Mouse (Mus musculus): ENCODE measurements around the gene Nup160. TPM values are rescaled to one million over a fixed set of nuclear protein-coding genes. Genes with fewer than 3 reads are reported as not detected.
A peak's percentile ranks its signal among the peaks of the same experiment; 100 is the strongest.

The Nup160 gene
- polyA plus RNA-seq, 1 experiment, result 52.3 TPM

GRCm38 (mm10) chr2:90739327-90739726 lies 62.3 kb downstream of the Nup160 start:
- Histone ChIP-seq H3K27ac (ENCODE audit: insufficient read depth, low read length) (no peak overlapping the region), H3K4me3 (ENCODE audit: insufficient read depth, low read length) (no peak overlapping the region), H3K4me1 (ENCODE audit: control insufficient read depth, insufficient read depth, low read length) (no peaks in the 10 kb centered on the region; the same call in 1 of the 2 replicates)
- TF ChIP-seq CTCF (IDR thresholded peaks at IDR 0.05; ENCODE audit: borderline replicate concordance, insufficient read depth, low read length), result no peak

- TF ChIP-seq POLR2A (IDR thresholded peaks at IDR 0.05; ENCODE audit: low read depth, low read length), result no peak
- TF ChIP-seq CTCF (IDR thresholded peaks at IDR 0.05; ENCODE audit: borderline replicate concordance, insufficient read depth, low read length), result no peak
- H3K4me1 ChIP-seq (ENCODE audit: control insufficient read depth, insufficient read depth, low read length), result no peaks in the 10 kb centered on the region; the same call in 1 of the 2 replicates
- H3K4me3 ChIP-seq (ENCODE audit: insufficient read depth, low read length), result no peak overlapping the region
- H3K27ac ChIP-seq (ENCODE audit: insufficient read depth, low read length), result no peak overlapping the region
Observed at GRCm38 (mm10) chr2:90739921-90740320, 62.9 kb downstream of the Nup160 start.

GRCm38 (mm10) chr2:90744285-90745052 lies 67.5 kb downstream of the Nup160 start:
- peak overlapping the region; percentile 81 for H3K27ac ChIP-seq (ENCODE audit: insufficient read depth, low read length)
- H3K4me3 ChIP-seq (ENCODE audit: insufficient read depth, low read length), result peak overlapping the region; percentile 51
- TF ChIP-seq POLR2A (IDR thresholded peaks at IDR 0.05; ENCODE audit: low read depth, low read length) (0 out of 2 replicates have a peak, but pooled peaks have one; percentile 26), CTCF (IDR thresholded peaks at IDR 0.05; ENCODE audit: borderline replicate concordance, insufficient read depth, low read length) (no peak)
- peaks cover under 1% of the 10 kb centered on the region; the same call in 1 of the 2 replicates for H3K4me1 ChIP-seq (ENCODE audit: control insufficient read depth, insufficient read depth, low read length)

GRCm38 (mm10) chr2:90745053-90745678 lies 68.2 kb downstream of the Nup160 start, which contains the start of gene Fnbp4:
Fnbp4 (plus strand) TSS chr2:90745370.
- H3K27ac ChIP-seq (ENCODE audit: insufficient read depth, low read length), result peak within 1 kb of the TSS; percentile 83
- H3K4me1 ChIP-seq (ENCODE audit: control insufficient read depth, insufficient read depth, low read length), result peaks cover 3% of the 10 kb centered on the region; the same call in 1 of the 2 replicates
- TF ChIP-seq POLR2A (IDR thresholded peaks at IDR 0.05; ENCODE audit: low read depth, low read length), result peak; percentile 73
- TF ChIP-seq CTCF (IDR thresholded peaks at IDR 0.05; ENCODE audit: borderline replicate concordance, insufficient read depth, low read length), result no peak
- peak within 1 kb of the TSS; percentile 96 for H3K4me3 ChIP-seq (ENCODE audit: insufficient read depth, low read length)

- H3K4me3 ChIP-seq (ENCODE audit: insufficient read depth, low read length), result peak overlapping the region; percentile 96
- H3K4me1 ChIP-seq (ENCODE audit: control insufficient read depth, insufficient read depth, low read length), result peaks cover 3% of the 10 kb centered on the region; the same call in 1 of the 2 replicates
- peak overlapping the region; percentile 83 for H3K27ac ChIP-seq (ENCODE audit: insufficient read depth, low read length)
- TF ChIP-seq CTCF (IDR thresholded peaks at IDR 0.05; ENCODE audit: borderline replicate concordance, insufficient read depth, low read length), result no peak
Observed at GRCm38 (mm10) chr2:90745740-90746537, 68.9 kb downstream of the Nup160 start.

GRCm38 (mm10) chr2:90746538-90746865 lies 69.5 kb downstream of the Nup160 start:
- Histone ChIP-seq H3K4me1 (ENCODE audit: control insufficient read depth, insufficient read depth, low read length) (peaks cover 3% of the 10 kb centered on the region; the same call in 1 of the 2 replicates), H3K27ac (ENCODE audit: insufficient read depth, low read length) (0 out of 2 replicates have a peak overlapping the region, but pooled peaks have one; percentile 83), H3K4me3 (ENCODE audit: insufficient read depth, low read length) (peak overlapping the region; percentile 96)
- TF ChIP-seq CTCF (IDR thresholded peaks at IDR 0.05; ENCODE audit: borderline replicate concordance, insufficient read depth, low read length) (no peak), POLR2A (IDR thresholded peaks at IDR 0.05; ENCODE audit: low read depth, low read length) (no peak)

GRCm38 (mm10) chr2:90747131-90747530 lies 70.1 kb downstream of the Nup160 start:
- TF ChIP-seq POLR2A (IDR thresholded peaks at IDR 0.05; ENCODE audit: low read depth, low read length) (no peak), CTCF (IDR thresholded peaks at IDR 0.05; ENCODE audit: borderline replicate concordance, insufficient read depth, low read length) (no peak)
- H3K27ac ChIP-seq (ENCODE audit: insufficient read depth, low read length), result no peak overlapping the region
- H3K4me1 ChIP-seq (ENCODE audit: control insufficient read depth, insufficient read depth, low read length), result peaks cover 3% of the 10 kb centered on the region; the same call in 1 of the 2 replicates
- peak overlapping the region; percentile 96 for H3K4me3 ChIP-seq (ENCODE audit: insufficient read depth, low read length)

GRCm38 (mm10) chr2:90749676-90750459 lies 72.9 kb downstream of the Nup160 start:
- Histone ChIP-seq H3K4me1 (ENCODE audit: control insufficient read depth, insufficient read depth, low read length) (peaks cover 3% of the 10 kb centered on the region; the same call in 1 of the 2 replicates), H3K4me3 (ENCODE audit: insufficient read depth, low read length) (no peak overlapping the region), H3K27ac (ENCODE audit: insufficient read depth, low read length) (no peak overlapping the region)
- TF ChIP-seq POLR2A (IDR thresholded peaks at IDR 0.05; ENCODE audit: low read depth, low read length), result no peak
- no peak for TF ChIP-seq CTCF (IDR thresholded peaks at IDR 0.05; ENCODE audit: borderline replicate concordance, insufficient read depth, low read length)

GRCm38 (mm10) chr2:90753565-90753964 lies 76.5 kb downstream of the Nup160 start:
- Histone ChIP-seq H3K4me1 (ENCODE audit: control insufficient read depth, insufficient read depth, low read length) (peaks cover 3% of the 10 kb centered on the region; the same call in 1 of the 2 replicates), H3K27ac (ENCODE audit: insufficient read depth, low read length) (no peak overlapping the region), H3K4me3 (ENCODE audit: insufficient read depth, low read length) (no peak overlapping the region)
- TF ChIP-seq CTCF (IDR thresholded peaks at IDR 0.05; ENCODE audit: borderline replicate concordance, insufficient read depth, low read length), result no peak
- TF ChIP-seq POLR2A (IDR thresholded peaks at IDR 0.05; ENCODE audit: low read depth, low read length), result no peak

All from embryonic fibroblast, embryonic 13.5 days (primary cell).